Mouse (Mus musculus) embryonic fibroblast, embryonic 13.5 days (primary cell): ENCODE measurements around the gene Ctbs.

Experiments
- CTCF ChIP-seq: IDR thresholded peaks from 2 replicates; pipeline ENCODE4 v1.5.1; 2011; ENCODE audit warnings: mild to moderate bottlenecking, control low read depth, low read length, moderate library complexity, borderline replicate concordance; ENCODE audit not compliant: insufficient read depth
- POLR2A ChIP-seq: IDR thresholded peaks from 2 replicates; pipeline ENCODE4 v1.6.1; 2011; ENCODE audit warnings: low read depth, mild to moderate bottlenecking, control low read depth, low read length, moderate library complexity

DNA sequence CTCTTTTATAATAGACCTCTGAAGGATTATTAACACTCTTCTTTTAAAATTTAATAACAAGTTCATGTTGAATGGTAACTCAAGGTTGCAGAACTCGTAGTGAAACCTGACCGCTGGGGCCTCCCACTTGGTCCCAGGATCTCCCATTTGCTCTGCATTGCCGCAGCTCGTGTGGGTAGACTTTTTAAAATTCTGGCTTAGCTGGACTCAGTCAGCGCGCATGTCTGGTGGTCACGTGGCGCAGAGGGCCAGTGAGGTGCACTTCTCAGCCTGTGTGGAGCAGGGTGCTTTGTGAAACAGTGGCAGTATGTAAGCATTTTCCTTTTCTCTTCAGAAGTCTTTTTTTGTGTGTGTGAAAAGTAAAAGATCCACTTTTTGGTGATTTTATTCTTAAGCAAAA lies 6.7 kb upstream of the Ctbs start:
- TF ChIP-seq CTCF, result no peak
- no peak for TF ChIP-seq POLR2A
